Mouse (Mus musculus) ES-Bruce4 (cell line): ENCODE measurements around the gene Gng11. TPM values are rescaled to one million over a fixed set of nuclear protein-coding genes. Genes with fewer than 3 reads are reported as not detected.

Source experiments
- H3K27ac ChIP-seq: 2 replicates; pipeline ENCODE4 v1.5.1; 2012; ENCODE audit warnings: low read length, inconsistent platforms; ENCODE audit not compliant: insufficient read depth
- H3K27me3 ChIP-seq: 2 replicates; pipeline ENCODE4 v1.6.1; 2012; ENCODE audit warnings: mild to moderate bottlenecking, low read length, inconsistent platforms; ENCODE audit not compliant: control insufficient read depth, poor library complexity, insufficient read depth, severe bottlenecking
- H3K36me3 ChIP-seq: 2 replicates; pipeline ENCODE4 v1.6.1; 2012; ENCODE audit warnings: inconsistent platforms, mild to moderate bottlenecking, low read length, moderate library complexity; ENCODE audit not compliant: control insufficient read depth, poor library complexity, insufficient read depth, severe bottlenecking
- H3K4me1 ChIP-seq: one replicate; pipeline ENCODE4 v1.8.1; 2011; ENCODE audit warnings: low read length; ENCODE audit not compliant: control insufficient read depth, insufficient read depth
- H3K4me3 ChIP-seq: 2 replicates; pipeline ENCODE4 v1.5.1; 2011; ENCODE audit warnings: low read depth, mild to moderate bottlenecking, low read length
- H3K9ac ChIP-seq: 2 replicates; pipeline ENCODE4 v1.6.1; 2012; ENCODE audit warnings: low read depth, mild to moderate bottlenecking, inconsistent platforms; ENCODE audit not compliant: poor library complexity, severe bottlenecking
- H3K9me3 ChIP-seq: replicated peaks from 2 replicates; pipeline ENCODE4 v1.6.1; 2012; ENCODE audit warnings: mild to moderate bottlenecking, low read length, inconsistent platforms; ENCODE audit not compliant: control insufficient read depth, poor library complexity, insufficient read depth, severe bottlenecking
- CTCF ChIP-seq: IDR thresholded peaks from one replicate; pipeline ENCODE4 v1.8.1; 2011; ENCODE audit warnings: low read depth, low read length
- EP300 ChIP-seq: IDR thresholded peaks from 2 replicates; pipeline ENCODE4 v1.6.1; 2011; ENCODE audit warnings: low read depth, low read length; ENCODE audit not compliant: insufficient read depth
- POLR2A ChIP-seq: IDR thresholded peaks from one replicate; pipeline ENCODE4 v1.8.1; 2011; ENCODE audit warnings: low read length; ENCODE audit not compliant: insufficient read depth
- polyA plus RNA-seq: library from polyadenylated mRNA; stranded (reverse); fragments of >200 nt; gene quantifications from 2 replicates; pipeline ENCODE4 v1.2.4, GENCODE M21; 2011; ENCODE audit warnings: low read depth; ENCODE audit not compliant: missing spikeins, insufficient read depth, insufficient read length

The Gng11 gene
- polyA plus RNA-seq, 1 experiment = not detected

GRCm38 (mm10) chr6:3993492-3993891, 10.2 kb upstream of the Gng11 start, which contains the start of gene Gngt1:
Gngt1 (plus strand) TSS chr6:3993792.
- H3K27me3 ChIP-seq = no peaks in the 10 kb centered on the region
- TF ChIP-seq POLR2A (no peak), CTCF (no peak), EP300 (no peak)
- H3K9me3 ChIP-seq = no peaks in the 10 kb centered on the region
- H3K36me3 ChIP-seq = no peaks in the 10 kb centered on the region
- H3K9ac ChIP-seq = no peak within 1 kb of the TSS
- H3K27ac ChIP-seq = no peak within 1 kb of the TSS
- no peak within 1 kb of the TSS for H3K4me3 ChIP-seq
- no peaks in the 10 kb centered on the region for H3K4me1 ChIP-seq

GRCm38 (mm10) chr6:3998089-3998488, 5.6 kb upstream of the Gng11 start:
- no peaks in the 10 kb centered on the region for H3K9me3 ChIP-seq
- H3K27ac ChIP-seq = no peak overlapping the region
- no peak overlapping the region for H3K9ac ChIP-seq
- no peak for TF ChIP-seq CTCF
- TF ChIP-seq EP300 = no peak
- TF ChIP-seq POLR2A = no peak
- no peaks in the 10 kb centered on the region for H3K27me3 ChIP-seq
- no peak overlapping the region for H3K4me3 ChIP-seq
- H3K4me1 ChIP-seq = no peaks in the 10 kb centered on the region
- no peaks in the 10 kb centered on the region for H3K36me3 ChIP-seq

GRCm38 (mm10) chr6:3999296-3999695, 4.4 kb upstream of the Gng11 start:
- Histone ChIP-seq H3K9me3 (no peaks in the 10 kb centered on the region), H3K27me3 (no peaks in the 10 kb centered on the region), H3K27ac (no peak overlapping the region), H3K4me1 (no peaks in the 10 kb centered on the region), H3K9ac (no peak overlapping the region), H3K4me3 (no peak overlapping the region), H3K36me3 (no peaks in the 10 kb centered on the region)
- TF ChIP-seq POLR2A (no peak), EP300 (no peak), CTCF (no peak)

- no peaks in the 10 kb centered on the region for H3K27me3 ChIP-seq
- H3K36me3 ChIP-seq = no peaks in the 10 kb centered on the region
- no peak overlapping the region for H3K9ac ChIP-seq
- no peaks in the 10 kb centered on the region for H3K9me3 ChIP-seq
- H3K4me1 ChIP-seq = no peaks in the 10 kb centered on the region
- H3K27ac ChIP-seq = no peak overlapping the region
- TF ChIP-seq POLR2A = no peak
- no peak for TF ChIP-seq EP300
- TF ChIP-seq CTCF = no peak
- no peak overlapping the region for H3K4me3 ChIP-seq
Observed at GRCm38 (mm10) chr6:4000716-4001115, 3.0 kb upstream of the Gng11 start.

GRCm38 (mm10) chr6:4003445-4003844, 259 bp upstream of the Gng11 start:
- H3K27ac ChIP-seq = no peak overlapping the region
- H3K36me3 ChIP-seq = no peaks in the 10 kb centered on the region
- no peaks in the 10 kb centered on the region for H3K9me3 ChIP-seq
- H3K9ac ChIP-seq = no peak overlapping the region
- H3K4me1 ChIP-seq = no peaks in the 10 kb centered on the region
- TF ChIP-seq CTCF (no peak), EP300 (no peak), POLR2A (no peak)
- no peak overlapping the region for H3K4me3 ChIP-seq
- no peaks in the 10 kb centered on the region for H3K27me3 ChIP-seq

- no peaks in the 10 kb centered on the region for H3K9me3 ChIP-seq
- no peak overlapping the region for H3K27ac ChIP-seq
- H3K4me3 ChIP-seq = no peak overlapping the region
- no peak for TF ChIP-seq EP300
- no peak for TF ChIP-seq CTCF
- TF ChIP-seq POLR2A = no peak
- no peaks in the 10 kb centered on the region for H3K36me3 ChIP-seq
- H3K4me1 ChIP-seq = no peaks in the 10 kb centered on the region
- no peak overlapping the region for H3K9ac ChIP-seq
- no peaks in the 10 kb centered on the region for H3K27me3 ChIP-seq
Observed at GRCm38 (mm10) chr6:4004808-4005207, 1.1 kb downstream of the Gng11 start.
